Comparison of ENCODE assay signal across 15 mouse cellular contexts in genomic region chr3:84395840-84396239, GRCm38 (mm10).
"Had no signal": no experiment of that assay in that cellular context is flagged by ENCODE, and none has a peak within 500 bp of the region (broad histone marks: within the 10 kb centered on the region; RNA-seq: fewer than 3 reads in every experiment).

No protein-coding gene starts in this region.

- H3K4me3 ChIP-seq: limb, embryonic 15.5 days; liver, embryonic 13.5 days; liver, embryonic 15.5 days; megakaryocyte, embryonic 14.5 days; midbrain, embryonic 13.5 days; midbrain, embryonic 15.5 days; neural tube, embryonic 12.5 days had no signal

- H3K9ac ChIP-seq: limb, embryonic 15.5 days; liver, embryonic 13.5 days; liver, embryonic 15.5 days; liver, postnatal 0 days; midbrain, embryonic 13.5 days; midbrain, embryonic 15.5 days; neural tube, embryonic 12.5 days had no signal

- H3K4me2 ChIP-seq: limb, embryonic 15.5 days; liver, embryonic 13.5 days; liver, embryonic 15.5 days; midbrain, embryonic 11.5 days; midbrain, embryonic 13.5 days; midbrain, embryonic 15.5 days; neural tube, embryonic 12.5 days had no signal

- H3K9me3 ChIP-seq: limb, embryonic 15.5 days; liver, embryonic 13.5 days; liver, embryonic 15.5 days; midbrain, embryonic 15.5 days; neural tube, embryonic 12.5 days had no signal

- ATAC-seq: liver, postnatal 0 days; midbrain, embryonic 13.5 days; midbrain, embryonic 15.5 days had no signal

- H3K27ac ChIP-seq: limb, embryonic 15.5 days; liver, embryonic 13.5 days; liver, embryonic 15.5 days; macrophage; midbrain, embryonic 13.5 days; midbrain, embryonic 15.5 days; neural tube, embryonic 12.5 days had no signal

- H3K4me1 ChIP-seq: limb, embryonic 15.5 days; liver, embryonic 15.5 days; neural tube, embryonic 12.5 days had no signal

- H3K27me3 ChIP-seq: limb, embryonic 15.5 days; midbrain, embryonic 13.5 days; midbrain, embryonic 15.5 days; neural tube, embryonic 12.5 days had no signal

- H3K36me3 ChIP-seq: limb, embryonic 15.5 days; liver, embryonic 13.5 days; liver, embryonic 15.5 days; midbrain, embryonic 13.5 days; midbrain, embryonic 15.5 days; neural tube, embryonic 12.5 days had no signal

- DNase-seq: liver, embryonic 13.5 days; liver, postnatal 0 days; lung, postnatal 36 days; right cerebral cortex, postnatal 14 days; thymus, adult 2 months; thymus, postnatal 25 days; thymus, postnatal 4 days had no signal
